Mouse (Mus musculus) bone marrow, adult 2 months (tissue): ENCODE results near the gene Adcyap1.

Source experiments
- CTCF ChIP-seq: fragments of 200-500 bp; IDR thresholded peaks from 2 replicates; pipeline ENCODE4 v1.5.1; 2011; ENCODE audit warnings: low read length, control low read depth; ENCODE audit not compliant: control insufficient read depth, insufficient read depth
- POLR2A ChIP-seq: fragments of 200-500 bp; IDR thresholded peaks from 2 replicates; pipeline ENCODE4 v1.6.1; 2011; ENCODE audit warnings: low read depth, mild to moderate bottlenecking, control low read depth, low read length, borderline replicate concordance; ENCODE audit not compliant: control insufficient read depth

GRCm38 (mm10) chr17:93203076-93204031, 4.5 kb downstream of the Adcyap1 start:
- TF ChIP-seq POLR2A (no peak), CTCF (no peak)
